Mouse (Mus musculus) monocyte, adult 2 months (primary cell): ENCODE measurements around the gene Tfe3.
"Not testable (repeated sequence)": the region's sequence is repeated elsewhere in the genome, so short reads cannot be mapped to it uniquely, and the experiment has no call there.

Experiments
- DNase-seq, 2 experiments: peaks; one replicate each; pipeline ENCODE4 v3.0.0; 2022; ENCODE audit warnings: low spot score in 2 of 2, low read depth in 1 of 2

Tfe3 gene

DNA sequence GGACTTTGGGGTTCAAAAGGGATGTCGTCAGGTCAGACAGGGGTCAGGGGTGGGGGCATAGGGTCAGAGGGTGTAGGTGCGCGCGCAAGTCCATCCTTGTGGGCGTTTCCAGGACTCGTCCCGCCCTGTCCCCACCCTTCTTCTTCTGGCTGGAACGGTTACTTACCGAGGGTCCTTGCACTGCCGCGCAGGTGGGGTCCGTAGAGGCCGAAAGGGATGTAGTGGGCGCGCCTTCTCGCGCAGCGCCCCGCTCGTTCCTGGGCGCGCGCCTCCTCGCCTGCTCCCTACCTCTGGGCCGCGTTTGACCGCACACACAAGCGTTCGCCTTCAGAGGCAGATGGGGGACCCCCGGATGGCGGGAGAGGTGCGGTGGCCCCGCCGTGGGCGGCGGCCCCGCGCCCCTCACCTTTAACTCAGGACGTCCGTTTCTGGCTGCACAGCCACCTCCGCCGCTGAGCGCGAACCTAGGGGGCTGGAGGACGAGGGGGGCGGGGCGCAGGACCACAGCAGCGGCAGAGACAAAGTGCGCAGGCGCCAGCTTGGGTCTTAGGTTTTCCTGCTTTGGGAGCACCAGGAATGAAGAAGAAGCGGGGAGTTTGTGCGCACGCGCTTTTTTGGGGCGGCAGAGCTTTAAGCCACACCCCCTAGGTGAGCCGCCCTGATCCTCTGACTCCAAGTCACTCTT lies 11.8 kb upstream of the Tfe3 start, which contains the start of gene Ccdc120:
Gene Ccdc120, minus strand, starts transcription at position 474 of the 685 bp plus-strand sequence.
- no peak for DNase-seq

DNA sequence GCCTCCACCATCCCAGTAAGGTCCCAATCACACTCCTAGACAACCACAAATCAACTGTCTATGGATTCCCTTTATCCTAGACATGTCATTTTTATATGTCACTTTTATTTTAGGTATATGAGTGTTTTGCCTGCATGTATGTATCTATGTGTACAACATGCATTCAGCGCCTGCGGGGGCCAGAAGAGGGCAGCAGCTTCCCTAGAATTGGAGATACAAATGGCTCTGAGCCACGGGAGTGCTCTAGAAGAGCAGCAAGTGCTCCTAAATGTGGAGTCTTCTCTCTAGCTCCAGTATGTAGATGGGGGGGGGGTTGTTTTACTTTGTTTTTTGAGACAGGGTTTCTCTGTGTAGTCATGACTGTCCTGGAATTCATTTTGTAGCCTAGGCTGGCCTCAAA lies 8.7 kb upstream of the Tfe3 start:
- DNase-seq: not testable (repeated sequence)

DNA sequence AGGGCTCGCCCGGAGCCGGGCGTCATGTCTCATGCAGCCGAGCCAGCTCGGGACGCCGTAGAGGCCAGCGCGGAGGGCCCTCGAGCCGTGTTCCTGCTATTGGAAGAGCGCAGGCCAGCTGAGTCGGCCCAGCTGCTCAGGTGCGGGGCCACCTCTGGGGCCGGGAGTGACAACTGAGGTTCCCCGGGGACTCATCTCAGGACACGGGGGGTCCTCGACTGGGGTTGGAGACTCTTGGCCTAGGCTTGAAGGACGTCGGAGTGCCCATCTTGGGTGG lies 499 bp downstream of the Tfe3 start:
- DNase-seq: no peak

DNA sequence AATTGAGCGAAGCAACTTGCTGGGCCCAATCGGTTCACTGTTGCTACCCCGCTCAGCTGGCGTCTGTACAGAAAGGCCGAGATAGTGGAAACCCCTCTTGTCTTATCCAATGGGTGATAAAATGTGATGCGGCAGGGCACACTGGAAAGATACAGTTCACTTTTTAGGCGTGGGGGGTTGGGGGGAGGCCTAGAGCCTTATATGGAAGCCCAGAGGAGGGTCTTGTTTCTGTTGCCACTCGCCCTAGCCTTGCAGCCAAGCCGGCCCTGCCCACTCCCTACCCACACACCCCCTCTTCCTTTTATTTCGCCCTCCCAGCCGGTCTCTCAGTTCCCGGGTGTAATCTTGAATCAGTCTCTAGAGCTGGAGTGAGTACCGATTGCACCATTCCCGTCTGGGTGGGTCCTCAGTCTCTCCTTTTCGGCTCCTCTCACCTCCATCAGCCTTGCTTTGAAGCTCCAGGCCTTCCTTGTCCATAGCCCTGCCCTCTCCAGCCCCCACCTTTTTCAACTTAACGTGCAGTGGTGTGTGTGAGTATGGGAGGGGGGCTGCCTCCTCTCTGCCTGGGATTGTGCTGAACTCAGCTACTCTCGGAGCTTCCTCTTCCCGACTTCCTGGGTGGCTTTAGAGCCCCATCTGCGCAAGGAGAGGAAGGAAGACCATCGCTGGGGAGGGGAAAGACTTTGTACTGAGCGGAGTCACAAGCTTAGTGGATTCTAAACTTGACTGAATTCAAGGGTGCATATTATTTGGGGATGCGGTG lies 1.5 kb downstream of the Tfe3 start:
- DNase-seq: peak; percentile 17 to 35

DNA sequence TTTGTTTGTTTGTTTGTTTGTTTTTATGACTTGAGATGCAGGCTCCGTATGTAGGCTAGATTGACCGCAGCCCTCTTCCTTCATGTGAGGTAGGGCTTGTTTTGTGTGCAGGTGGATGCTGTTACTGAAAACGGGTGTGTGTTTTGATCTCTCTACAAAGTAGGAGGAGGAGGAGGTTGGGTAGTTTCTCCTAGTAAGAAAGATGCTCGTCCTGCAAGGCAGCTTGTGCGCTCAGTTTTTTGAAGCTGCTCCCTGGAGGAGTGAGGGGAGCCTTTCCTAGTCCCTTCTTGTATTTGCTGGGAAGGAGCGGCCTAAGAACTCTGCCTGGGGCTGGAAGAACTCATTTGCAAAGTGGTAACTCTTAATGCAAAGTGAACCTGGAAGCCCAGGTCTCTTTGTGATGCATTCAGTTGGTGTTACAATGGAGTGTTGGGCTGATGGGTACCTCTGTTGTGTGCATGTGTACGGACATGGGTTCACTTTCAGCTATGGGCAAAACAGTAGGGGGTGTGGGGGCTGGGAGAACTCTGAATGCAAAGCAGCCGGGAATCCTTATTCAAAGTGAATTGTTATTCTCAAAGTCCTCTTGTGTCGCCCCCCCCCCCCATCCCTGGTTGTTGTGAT lies 2.4 kb downstream of the Tfe3 start:
- no peak for DNase-seq

DNA sequence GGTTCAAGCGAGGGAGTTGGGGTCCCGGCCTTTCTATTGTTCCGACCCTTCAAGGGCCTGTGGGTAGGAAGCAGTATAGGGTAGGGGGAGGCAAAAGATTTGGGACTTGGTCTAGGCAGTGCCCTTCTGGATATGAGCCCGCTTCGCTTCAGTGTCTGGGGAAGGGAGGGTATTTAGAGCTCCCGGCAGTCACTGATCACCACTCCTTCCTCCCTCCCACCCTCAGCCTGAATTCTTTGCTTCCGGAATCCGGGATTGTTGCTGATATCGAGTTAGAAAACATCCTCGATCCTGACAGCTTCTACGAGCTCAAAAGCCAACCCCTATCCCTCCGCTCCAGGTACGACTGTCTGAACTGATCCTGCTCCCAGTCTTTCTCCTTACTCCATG lies 2.9 kb downstream of the Tfe3 start:
- DNase-seq: no peak

DNA sequence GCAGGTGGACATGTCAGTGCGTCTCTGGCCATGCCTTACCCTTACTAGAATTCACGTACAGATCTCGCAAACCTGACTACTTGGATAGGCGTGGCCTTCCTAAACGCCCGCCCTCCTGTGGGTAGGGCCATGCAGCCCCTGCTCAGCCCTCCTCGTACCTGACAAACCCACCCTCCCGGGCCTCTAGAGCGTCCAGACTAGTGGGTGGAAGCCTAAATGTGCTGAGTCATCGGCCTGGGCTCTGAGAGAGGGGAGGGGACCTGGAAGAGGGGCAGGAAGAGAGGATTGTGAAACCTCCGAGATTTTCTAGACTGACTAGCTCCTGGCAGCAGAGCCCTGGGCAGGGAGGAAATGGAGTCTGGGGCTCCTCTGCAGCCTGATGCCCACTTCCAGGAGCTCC lies 3.4 kb downstream of the Tfe3 start:
- peak in 1 of 2 experiments; percentile 21 for DNase-seq

DNA sequence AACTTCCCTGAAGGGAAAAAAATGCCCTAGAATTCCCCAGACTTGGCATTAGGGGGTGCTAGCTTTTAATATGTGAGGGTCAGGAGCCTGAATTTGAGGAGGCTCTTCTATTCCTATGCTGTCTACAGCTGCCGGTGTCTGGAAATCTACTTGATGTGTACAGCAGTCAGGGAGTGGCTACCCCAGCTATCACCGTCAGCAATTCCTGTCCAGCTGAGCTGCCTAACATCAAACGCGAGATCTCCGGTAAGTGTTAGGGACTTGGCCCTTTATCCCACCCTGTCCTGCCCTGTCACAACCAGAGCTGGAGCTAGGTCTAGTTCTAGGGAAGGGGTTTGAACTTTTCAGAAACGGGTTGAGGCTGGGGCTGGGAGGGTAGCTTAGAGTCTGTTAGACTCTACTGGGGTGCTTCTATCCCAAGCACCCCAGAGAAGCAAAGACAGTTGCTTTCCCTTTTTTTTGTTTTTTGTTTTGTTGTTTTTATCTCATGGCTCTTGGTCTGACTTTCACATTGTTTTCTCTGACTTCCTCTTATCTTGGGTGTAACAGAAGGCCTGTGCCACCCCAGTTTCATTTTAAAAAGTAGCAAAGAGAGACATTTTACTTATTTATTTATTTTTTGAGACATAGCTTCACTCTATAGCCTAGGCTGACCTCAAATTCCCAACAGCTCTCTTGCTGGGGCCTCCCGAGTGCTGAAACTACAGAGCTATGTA lies 7.1 kb downstream of the Tfe3 start:
- no peak for DNase-seq

DNA sequence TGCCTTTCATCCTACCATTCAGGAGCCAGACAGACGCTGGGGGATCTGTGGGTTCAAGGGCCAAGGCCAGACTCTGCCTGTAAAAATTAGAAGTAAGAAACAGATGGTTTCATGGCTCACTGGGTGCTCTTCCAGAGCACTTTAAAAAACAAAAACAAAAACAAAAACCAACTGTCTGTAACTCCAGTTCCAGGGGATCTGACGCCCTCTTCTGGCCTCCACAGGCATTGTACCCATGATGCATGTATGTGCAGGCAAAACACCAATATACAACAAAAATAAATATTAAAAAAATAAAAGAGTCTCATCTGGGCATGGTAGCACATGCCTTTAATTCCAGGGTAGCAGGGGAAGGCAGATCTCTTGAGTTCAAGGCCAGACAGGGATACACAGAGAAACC lies 10.4 kb downstream of the Tfe3 start:
- no peak for DNase-seq

DNA sequence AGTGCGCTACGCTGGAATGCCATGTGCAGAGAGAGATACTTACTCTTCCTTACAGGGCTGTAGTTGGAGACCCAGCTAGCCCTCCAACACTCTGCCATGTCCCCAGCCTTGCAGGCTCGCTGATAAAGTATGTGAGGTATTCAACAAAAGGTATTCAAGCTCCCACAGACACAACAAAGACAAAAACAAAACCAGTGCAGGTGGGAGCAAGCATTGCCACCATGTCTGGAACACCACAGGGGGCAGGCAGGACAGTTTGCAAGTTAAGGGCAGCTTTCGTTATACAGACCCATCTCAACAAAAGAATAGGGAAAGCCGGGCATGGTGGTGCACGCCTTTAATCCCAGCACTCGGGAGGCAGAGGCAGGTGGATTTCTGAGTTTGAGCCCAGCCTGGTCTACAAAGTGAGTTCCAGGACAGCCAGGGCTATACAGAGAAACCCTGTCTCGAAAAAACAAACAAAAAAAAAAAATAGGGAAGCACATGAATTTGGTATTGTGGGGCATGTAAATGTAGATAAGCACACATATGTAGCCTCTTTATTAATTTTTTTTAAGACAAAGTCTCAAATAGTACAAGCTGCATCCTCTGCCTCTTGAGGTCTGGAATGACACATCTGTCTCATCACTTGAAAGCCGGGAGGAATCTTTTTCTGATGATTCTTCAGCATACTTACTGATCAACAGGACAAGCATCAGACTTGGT lies 13.3 kb downstream of the Tfe3 start:
- DNase-seq: no peak

DNA sequence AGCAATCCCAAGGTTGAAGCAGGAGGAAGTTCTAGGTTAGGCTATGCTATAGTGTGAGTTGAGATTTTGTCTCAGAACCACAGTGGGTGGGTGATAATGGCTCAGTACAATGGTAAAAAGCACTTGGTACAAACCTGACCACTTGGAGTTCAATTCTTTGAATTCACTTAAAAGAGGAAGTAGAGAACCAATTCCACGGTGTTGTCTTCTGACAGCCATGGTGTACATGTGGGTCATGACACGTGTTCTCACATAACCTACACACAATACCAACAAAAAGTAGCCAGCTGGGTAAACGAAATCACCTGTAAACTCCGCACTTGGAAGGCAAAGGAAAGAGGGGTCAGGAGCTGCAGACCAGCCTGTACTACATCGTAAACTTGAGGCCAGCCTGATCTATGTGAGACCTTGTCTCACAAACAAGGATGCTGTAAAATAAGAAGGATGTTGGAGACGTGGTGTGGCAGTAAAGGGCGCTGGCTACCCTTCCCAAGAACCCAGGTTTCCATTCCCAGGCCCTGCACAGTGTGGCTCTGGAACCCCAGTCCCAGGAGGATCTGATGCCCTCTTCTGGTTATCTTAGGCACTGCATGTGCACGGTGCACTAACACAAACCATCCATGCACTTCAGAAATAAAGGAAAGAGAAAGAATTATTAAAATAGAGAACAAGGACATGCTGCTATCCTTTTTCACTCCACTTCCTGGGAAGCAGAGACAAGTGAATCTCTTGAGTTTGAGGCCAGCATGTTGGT lies 14.1 kb downstream of the Tfe3 start:
- no peak for DNase-seq

DNA sequence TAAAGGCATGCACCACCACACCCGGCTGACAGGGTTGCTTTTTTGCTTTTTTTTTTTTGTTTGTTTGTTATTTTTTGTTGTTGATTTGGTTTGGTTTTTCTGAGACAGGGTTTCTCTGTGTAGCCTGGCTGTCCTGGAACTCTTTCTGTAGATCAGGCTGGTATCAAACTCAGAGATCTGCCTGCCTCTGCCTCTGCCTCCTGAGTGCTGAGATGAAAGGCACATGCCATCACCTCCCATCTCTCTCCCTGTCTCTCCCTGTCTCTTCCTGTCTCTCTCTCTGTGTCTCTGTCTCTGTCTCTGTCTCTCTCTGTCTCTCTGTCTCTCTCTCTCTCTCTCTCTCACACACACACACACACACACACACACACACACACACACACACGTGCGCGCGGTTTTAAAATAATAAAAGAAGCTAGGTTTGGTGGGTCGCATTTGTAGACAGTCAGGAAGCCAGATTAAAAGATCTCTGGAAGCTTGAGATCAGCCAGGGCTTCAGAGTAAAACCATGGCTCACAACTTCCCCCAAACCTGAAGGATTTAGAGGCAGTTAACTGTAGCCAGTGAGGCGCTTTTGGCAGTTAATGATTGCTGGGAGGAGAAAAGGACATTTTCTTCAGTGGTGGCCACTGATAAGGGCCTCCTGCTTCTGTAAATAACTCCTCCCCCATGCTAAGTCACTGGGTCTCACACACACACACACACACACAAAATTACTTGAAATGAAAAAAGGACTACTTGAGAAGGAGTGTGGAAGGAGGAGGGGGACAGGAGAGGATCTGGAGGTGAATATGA lies 16.3 kb downstream of the Tfe3 start:
- DNase-seq: no peak

DNA sequence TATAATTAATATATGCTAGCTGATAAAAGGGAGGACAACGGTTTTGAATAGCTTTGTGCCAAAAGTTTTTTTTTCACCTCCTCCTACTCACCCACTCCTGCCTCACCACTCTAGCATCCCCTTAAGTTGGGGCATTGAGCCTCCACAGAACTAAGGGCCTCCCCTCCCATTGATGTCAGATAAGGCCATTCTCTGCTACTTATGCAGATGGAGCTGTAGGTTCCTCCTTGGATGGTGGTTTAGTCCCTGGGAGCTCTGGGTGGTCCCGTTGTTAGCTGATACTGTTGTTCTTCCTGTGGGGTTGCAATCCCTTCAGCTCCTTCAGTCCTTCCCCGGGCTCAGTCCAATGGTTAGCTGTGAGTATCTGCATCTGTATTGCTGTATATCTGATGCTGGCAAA lies 16.9 kb downstream of the Tfe3 start:
- no peak for DNase-seq

DNA sequence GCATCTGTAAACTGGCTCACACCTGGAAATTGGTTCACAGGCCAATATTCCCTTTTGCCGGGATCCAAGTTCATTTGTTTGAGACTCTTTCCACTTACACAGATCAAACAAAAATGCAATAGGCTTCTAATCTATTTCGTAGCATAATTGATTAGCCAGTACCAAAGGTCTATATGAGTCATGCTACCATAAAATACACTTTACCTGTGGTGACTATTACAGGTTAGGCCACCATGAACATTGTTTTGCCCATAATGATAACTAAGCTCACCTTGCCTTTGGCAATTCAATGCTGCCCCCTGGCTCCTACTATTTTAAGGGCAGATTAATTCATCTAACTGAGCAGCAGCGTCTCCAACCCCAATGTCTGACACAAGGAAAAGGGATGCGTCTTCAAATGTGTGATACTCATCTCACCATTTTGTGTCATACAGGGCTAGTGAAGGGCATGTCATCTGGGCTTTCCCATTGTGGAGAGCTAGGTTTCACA lies 20.3 kb downstream of the Tfe3 start:
- DNase-seq: no peak

DNA sequence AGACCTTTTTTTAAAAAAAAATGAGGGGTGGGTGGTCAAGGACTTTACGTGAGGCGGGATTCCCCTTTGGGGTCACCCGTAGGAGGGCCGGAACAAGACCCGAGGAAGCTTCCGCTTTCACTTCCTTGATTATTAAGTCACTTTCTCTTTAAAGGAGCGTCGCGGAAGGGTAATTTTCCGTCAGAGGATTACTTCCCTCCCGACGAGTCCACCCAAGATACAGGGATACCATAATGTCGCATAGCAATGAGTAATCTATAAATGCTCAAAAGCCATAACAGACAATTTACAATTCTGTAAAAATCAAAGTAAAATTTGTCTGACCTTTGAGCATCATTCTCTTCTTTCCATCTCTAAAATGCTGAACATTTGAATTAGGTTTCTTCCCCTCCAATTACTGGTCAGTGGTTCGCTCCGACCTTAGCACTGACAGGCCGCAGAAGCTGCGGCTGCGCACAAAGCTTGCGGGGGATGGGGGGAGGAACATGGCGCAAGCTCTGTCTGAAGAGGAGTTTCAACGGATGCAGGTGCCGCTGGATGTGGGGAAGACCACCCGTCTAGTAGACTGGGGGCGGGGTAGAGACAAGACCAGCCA lies 27.3 kb downstream of the Tfe3 start, which contains the start of gene Gripap1:
Gene Gripap1, plus strand, starts transcription at position 224 of the 595 bp plus-strand sequence.
- DNase-seq: peak; percentile 14 to 50

DNA sequence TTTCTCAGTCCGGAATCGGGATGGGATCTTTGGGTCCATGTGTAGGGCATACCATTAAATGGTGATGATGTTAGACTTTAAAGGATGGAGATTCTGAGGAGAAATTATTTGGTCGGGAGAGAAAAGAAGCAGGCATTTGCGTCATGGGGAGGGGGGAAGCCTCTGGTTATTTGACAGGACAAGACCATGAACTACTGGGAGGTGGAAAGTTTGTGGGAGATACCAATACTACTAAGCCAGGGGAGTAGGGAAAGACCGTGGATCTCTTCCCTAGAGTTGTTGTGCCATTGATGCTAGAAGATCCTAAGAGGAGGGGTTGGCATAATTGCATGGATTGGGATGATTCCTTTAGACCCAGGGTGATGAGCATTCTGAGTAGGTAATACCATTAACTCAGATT lies 27.9 kb downstream of the Tfe3 start:
- DNase-seq: no peak

DNA sequence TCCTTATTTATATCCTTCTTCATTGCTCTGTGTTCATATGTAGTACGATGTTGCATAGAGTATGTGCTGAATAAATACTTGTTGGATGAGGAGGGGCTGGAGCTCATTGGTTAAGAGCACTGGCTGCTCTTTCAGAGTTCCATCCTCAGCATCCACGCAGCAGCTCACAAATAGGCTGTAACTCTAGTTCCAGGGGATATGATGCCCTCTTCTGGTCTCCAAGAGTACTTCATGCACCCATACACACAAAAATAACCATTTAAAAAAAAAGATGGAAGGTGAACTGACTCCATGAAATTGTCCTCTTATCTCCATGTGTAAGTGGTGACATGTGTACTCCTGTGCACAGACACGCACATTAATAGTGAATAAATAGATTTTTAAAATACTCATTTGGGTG lies 31.0 kb downstream of the Tfe3 start:
- DNase-seq: no peak

DNA sequence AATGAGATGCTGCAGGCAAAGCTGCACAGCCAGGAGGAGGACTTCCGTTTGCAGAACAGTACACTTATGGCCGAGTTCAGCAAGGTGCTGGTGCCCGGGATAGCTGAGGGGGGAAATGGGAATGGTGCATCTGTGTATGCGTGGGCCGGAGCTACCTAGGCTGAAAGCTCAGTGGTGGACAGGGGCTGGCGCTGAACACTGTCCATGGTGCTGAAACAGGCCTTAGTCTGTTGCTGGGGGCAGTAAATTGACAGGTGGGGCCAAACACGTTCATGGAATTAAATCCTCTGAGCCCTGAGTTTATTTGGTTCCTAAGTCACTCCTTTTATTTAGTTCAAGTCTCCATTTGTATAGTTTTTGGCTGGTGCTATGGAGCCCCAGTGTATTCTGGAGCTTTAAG lies 32.7 kb downstream of the Tfe3 start:
- DNase-seq: no peak

DNA sequence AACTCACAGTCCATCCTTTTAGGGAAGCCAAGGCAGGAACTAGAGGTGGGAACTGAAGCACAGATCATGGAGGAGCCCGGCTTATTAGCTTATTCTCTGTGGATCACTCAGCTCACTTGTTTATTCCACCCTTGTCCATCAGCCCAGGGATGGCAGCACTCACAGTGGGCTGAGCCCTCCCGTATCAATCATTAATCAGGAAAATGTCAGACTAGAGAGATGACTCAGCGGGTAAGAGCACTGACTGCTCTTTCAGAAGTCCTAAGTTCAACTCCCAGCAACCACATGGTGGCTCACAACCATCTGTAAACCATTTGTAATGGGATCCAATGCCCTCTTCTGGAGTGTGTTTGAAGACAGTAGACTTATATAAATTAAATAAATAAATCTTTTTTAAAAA lies 35.0 kb downstream of the Tfe3 start:
- no peak for DNase-seq
